Mouse (Mus musculus) common myeloid progenitor, adult 5-6 weeks (primary cell): Measurements from ENCODE around the gene Cacna2d1. TPM values are rescaled to one million over a fixed set of nuclear protein-coding genes. Genes with fewer than 3 reads are reported as not detected.
A peak's percentile ranks its signal among the peaks of the same experiment; 100 is the strongest.

Experiments
- ATAC-seq: replicated peaks from 2 replicates; pipeline ENCODE4 v1.8.0; 2016; ENCODE audit warnings: low read depth, mild to moderate bottlenecking, moderate TSS enrichment, inconsistent platforms; ENCODE audit not compliant: poor library complexity, severe bottlenecking
- total RNA-seq: library from RNA; stranded (forward); fragments of 200-1000, 187-1606 nt; gene quantifications from 2 replicates; pipeline ENCODE4 v1.2.3, GENCODE M21; 2017

The Cacna2d1 gene
- total RNA-seq, 1 experiment from 2014 or later: 0.09 TPM

GRCm38 (mm10) chr5:16236608-16237007 is 302.1 kb downstream of the Cacna2d1 start:
- no peak for ATAC-seq

DNA sequence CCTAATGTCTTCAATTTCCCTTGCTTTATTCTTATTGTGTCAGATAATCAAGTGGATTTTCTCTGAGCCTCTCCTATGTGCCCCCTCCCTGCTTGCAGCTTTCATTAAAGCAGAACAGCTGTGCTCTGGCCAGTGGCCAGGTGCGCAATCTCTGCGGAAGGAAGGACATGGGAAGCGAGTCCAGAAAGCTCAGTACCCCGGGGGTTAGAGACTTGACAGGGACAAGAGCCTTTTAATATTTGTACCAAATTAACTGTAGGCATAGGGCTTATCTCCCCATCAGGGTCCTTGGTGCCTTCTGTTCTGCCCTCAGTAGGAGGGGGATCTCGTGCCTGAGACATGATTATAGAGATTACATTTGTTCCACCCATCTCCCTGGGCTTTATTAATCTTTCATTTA is 303.5 kb downstream of the Cacna2d1 start:
- ATAC-seq: no peak

- no peak for ATAC-seq
Observed at GRCm38 (mm10) chr5:16240255-16240654, 305.8 kb downstream of the Cacna2d1 start.

DNA sequence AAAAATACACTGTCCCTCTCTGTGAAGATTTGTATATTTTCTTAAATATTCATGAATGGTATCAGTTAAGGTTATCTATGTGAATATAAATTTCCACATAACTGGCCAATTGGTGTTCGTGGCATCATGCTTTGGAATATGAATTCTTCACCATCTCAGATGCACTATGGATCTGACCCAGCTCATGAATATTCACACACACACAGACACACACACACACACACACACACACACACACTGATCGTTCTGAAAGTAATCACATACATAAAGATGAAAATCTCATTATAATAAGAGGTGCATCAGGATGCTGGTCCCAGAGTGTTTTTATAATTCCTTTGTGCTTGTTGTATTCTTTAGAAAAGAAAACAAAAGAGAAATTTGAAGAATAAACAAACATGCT is 309.1 kb downstream of the Cacna2d1 start:
- no peak for ATAC-seq

- no peak for ATAC-seq
Observed at GRCm38 (mm10) chr5:16252738-16253513, 318.4 kb downstream of the Cacna2d1 start.

GRCm38 (mm10) chr5:16253768-16254167 is 319.3 kb downstream of the Cacna2d1 start:
- no peak for ATAC-seq

- ATAC-seq: no peak
Observed at GRCm38 (mm10) chr5:16265385-16265784, 330.9 kb downstream of the Cacna2d1 start.

- no peak for ATAC-seq
Observed at GRCm38 (mm10) chr5:16277058-16277457, 342.6 kb downstream of the Cacna2d1 start.

- no peak for ATAC-seq
Observed at GRCm38 (mm10) chr5:16281229-16281628, 346.7 kb downstream of the Cacna2d1 start.

GRCm38 (mm10) chr5:16293223-16293622 is 358.7 kb downstream of the Cacna2d1 start:
- ATAC-seq: peak; percentile 74; the same call in 1 of the 2 replicates

GRCm38 (mm10) chr5:16293825-16294224 is 359.3 kb downstream of the Cacna2d1 start:
- ATAC-seq: no peak

DNA sequence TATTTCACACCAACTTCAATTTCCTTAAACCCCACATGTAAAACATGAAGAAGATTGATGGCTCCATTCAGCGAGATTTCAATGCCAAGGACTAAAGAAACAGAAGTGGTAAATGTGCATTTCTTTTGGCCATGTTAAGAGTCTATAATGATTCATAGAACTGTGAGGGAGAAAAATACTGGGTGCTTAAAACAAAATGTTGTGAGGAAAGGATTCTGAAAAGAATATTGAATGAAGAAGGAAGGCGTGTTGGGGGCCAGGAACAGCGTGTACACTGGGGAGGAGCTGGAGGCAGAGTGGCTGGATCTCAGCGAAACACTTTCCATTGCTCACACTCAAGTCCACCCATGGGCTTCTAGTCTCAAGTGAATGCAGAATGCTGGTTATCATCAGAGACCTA is 360.2 kb downstream of the Cacna2d1 start:
- ATAC-seq: no peak

DNA sequence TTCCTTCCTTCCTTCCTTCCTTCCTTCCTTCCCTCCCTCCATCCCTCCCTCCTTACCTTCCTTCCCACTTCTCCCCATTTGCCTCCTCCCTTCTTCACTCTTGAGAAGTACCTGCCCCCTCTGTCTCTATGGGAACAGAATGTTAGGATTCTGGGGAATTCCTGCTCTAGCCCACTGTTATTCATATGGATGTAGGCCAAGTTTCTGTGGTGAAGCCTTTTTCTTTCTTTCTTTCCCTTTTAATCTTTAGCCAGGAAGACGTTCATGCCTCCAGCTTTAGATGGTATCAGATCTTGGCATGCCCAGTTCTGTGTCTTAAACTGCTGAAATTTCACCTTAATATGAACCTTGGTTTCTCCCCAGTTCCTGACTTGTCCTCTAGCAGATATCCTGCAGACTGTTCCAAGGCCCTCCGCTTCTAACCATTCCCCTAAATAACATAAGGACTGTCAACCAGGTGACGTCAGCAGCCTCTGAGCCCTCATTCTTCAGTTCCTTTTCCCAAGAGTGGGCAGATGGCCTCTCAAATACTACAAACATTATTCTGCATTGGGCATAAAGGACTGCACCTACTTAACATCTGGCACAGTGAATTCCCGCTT is 362.8 kb downstream of the Cacna2d1 start:
- ATAC-seq: no peak

DNA sequence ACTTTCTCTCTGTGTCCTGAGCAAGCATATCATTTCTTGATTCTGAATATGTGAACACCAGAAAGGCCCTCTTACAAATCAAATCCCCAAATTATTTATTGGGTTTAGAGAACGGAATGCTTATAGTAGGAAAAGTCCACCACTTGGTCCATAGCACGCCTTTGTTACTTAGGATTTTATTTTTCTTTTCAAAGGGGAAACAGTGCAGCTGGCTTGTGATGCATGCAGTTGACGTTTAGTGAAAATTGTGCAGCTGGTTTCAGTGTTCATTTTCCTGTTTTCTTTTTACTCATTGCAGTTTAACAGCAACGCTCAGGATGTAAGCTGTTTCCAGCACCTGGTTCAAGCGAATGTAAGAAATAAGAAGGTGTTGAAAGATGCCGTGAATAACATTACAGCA is 365.1 kb downstream of the Cacna2d1 start:
- no peak for ATAC-seq

- peak; percentile 98 for ATAC-seq
Observed at GRCm38 (mm10) chr5:16309168-16310006, 374.9 kb downstream of the Cacna2d1 start.

- ATAC-seq: no peak
Observed at GRCm38 (mm10) chr5:16314242-16314641, 379.8 kb downstream of the Cacna2d1 start.

DNA sequence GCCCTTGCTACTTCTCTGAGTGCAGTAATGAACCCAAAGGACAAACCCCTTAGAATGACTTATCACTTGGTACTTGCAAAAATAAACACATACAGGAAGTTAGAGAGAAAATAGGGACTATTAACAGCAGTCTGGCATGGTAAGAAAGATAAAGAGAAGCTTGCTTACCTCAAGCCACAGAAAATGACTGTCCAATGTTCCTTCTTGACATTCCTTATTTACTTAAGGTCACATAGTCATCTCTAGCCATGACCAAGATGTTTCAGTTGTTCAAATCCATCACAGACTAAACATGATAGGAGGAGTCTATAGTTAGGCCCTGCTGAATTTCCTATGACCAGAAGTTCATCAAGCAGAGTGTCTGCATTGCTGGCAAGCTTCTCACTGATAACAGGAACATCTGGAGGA is 381.5 kb downstream of the Cacna2d1 start:
- peak; percentile 69 for ATAC-seq

GRCm38 (mm10) chr5:16317680-16318242 is 383.3 kb downstream of the Cacna2d1 start:
- 0 out of 2 replicates have a peak, but pooled peaks have one; percentile 14 for ATAC-seq

- ATAC-seq: no peak
Observed at GRCm38 (mm10) chr5:16326610-16327009, 392.1 kb downstream of the Cacna2d1 start.

DNA sequence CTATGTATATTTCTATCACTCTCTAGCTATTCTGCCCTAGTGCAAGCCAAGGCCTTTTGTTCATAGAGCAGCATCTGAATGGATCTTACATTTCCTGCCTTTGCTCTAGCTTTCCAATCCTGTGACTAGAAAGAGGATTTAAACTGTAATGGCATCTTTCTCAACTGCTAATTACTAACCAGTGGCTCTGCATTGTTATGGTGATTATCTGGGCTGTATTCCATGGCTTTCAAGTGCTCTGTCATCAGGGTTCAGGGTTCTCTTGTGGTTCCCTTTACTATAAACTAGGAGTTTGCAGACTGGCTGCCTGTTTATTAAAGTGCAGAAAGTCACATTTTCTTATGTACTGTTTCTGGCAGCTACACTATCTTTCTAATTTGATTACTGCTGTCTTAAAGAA is 410.9 kb downstream of the Cacna2d1 start:
- ATAC-seq: no peak
